Mouse (Mus musculus) adrenal gland (tissue): Measurements from ENCODE around the gene Flnc.

Experiments used
- intact Hi-C: fragments of 180-260 bp; cut with DNase I; formaldehyde crosslinking; loops from one replicate; pipeline ENCODE4 v1.15.1; 2025
- long read RNA-seq, 2 experiments: library from polyadenylated mRNA; unstranded; transcript quantifications; one replicate each; pipeline ENCODE4 v2.0.0; 2020; ENCODE audit warnings: borderline replicate concordance in 1 of 2; ENCODE audit not compliant: insufficient replicate concordance in 1 of 2

Gene Flnc
- long read RNA-seq, experiment 1: 0 reads
- long read RNA-seq, experiment 2: 0 reads

GRCm38 (mm10) chr6:29433038-29433803 lies at the start of gene Flnc:
Gene Flnc, plus strand, starts transcription at chr6:29433256.
- intact Hi-C loops: no loop called here

- intact Hi-C loops: no loop called here
Measured at GRCm38 (mm10) chr6:29388052-29388518, 45.0 kb upstream of the Flnc start, which contains the start of gene Opn1sw. Gene Opn1sw, minus strand, starts transcription at chr6:29388468.

- intact Hi-C loops: no loop called here
Measured at GRCm38 (mm10) chr6:29388606-29389080, 44.4 kb upstream of the Flnc start.

- intact Hi-C loops: no loop called here
Measured at GRCm38 (mm10) chr6:29389425-29389824, 43.6 kb upstream of the Flnc start.

- intact Hi-C loops: loop anchor here (10.0 kb wide), 1 partner anchor 94 kb away; no protein-coding TSS in a partner anchor
Measured at GRCm38 (mm10) chr6:29390500-29390899, 42.6 kb upstream of the Flnc start.

- intact Hi-C loops: loop anchor here (10.0 kb wide), 1 partner anchor 94 kb away; no protein-coding TSS in a partner anchor
Measured at GRCm38 (mm10) chr6:29391241-29391640, 41.8 kb upstream of the Flnc start.

- intact Hi-C loops: loop anchor here (10.0 kb wide), 1 partner anchor 93 kb away; no protein-coding TSS in a partner anchor
Measured at GRCm38 (mm10) chr6:29391802-29392201, 41.3 kb upstream of the Flnc start.

- intact Hi-C loops: loop anchor here (10.0 kb wide), 1 partner anchor 91 kb away; no protein-coding TSS in a partner anchor
Measured at GRCm38 (mm10) chr6:29394286-29394685, 38.8 kb upstream of the Flnc start.

GRCm38 (mm10) chr6:29395910-29396713 lies 36.9 kb upstream of the Flnc start, which contains the start of gene Ccdc136:
Gene Ccdc136, plus strand, starts transcription at chr6:29396309.
- intact Hi-C loops: loop anchor here (10.0 kb wide), 1 partner anchor 89 kb away; no protein-coding TSS in a partner anchor

GRCm38 (mm10) chr6:29396714-29397540 lies 36.1 kb upstream of the Flnc start:
- intact Hi-C loops: loop anchor here (10.0 kb wide), 1 partner anchor 88 kb away; no protein-coding TSS in a partner anchor

- intact Hi-C loops: loop anchor here (10.0 kb wide), 1 partner anchor 87 kb away; no protein-coding TSS in a partner anchor
Measured at GRCm38 (mm10) chr6:29397575-29397974, 35.5 kb upstream of the Flnc start.

GRCm38 (mm10) chr6:29399851-29400250 lies 33.2 kb upstream of the Flnc start:
- intact Hi-C loops: loop anchor here (10.0 kb wide), 1 partner anchor 85 kb away; no protein-coding TSS in a partner anchor

GRCm38 (mm10) chr6:29402693-29403342 lies 30.2 kb upstream of the Flnc start:
- intact Hi-C loops: no loop called here

- intact Hi-C loops: no loop called here
Measured at GRCm38 (mm10) chr6:29406412-29406811, 26.6 kb upstream of the Flnc start.

GRCm38 (mm10) chr6:29415446-29415845 lies 17.6 kb upstream of the Flnc start:
- intact Hi-C loops: no loop called here

GRCm38 (mm10) chr6:29420596-29420995 lies 12.5 kb upstream of the Flnc start:
- intact Hi-C loops: no loop called here

- intact Hi-C loops: no loop called here
Measured at GRCm38 (mm10) chr6:29425118-29425517, 7.9 kb upstream of the Flnc start.

GRCm38 (mm10) chr6:29426331-29426730 lies 6.7 kb upstream of the Flnc start:
- intact Hi-C loops: no loop called here

- intact Hi-C loops: no loop called here
Measured at GRCm38 (mm10) chr6:29428171-29428570, 4.9 kb upstream of the Flnc start.
